Mouse (Mus musculus): ENCODE data around the gene C87436. TPM values are rescaled to one million over a fixed set of nuclear protein-coding genes. Genes with fewer than 3 reads are reported as not detected.
"Not testable (repeated sequence)": the region's sequence is repeated elsewhere in the genome, so short reads cannot be mapped to it uniquely, and the experiment has no call there.

Gene C87436
- polyA plus RNA-seq, 1 experiment from 2014 or later: 19.2 TPM

DNA sequence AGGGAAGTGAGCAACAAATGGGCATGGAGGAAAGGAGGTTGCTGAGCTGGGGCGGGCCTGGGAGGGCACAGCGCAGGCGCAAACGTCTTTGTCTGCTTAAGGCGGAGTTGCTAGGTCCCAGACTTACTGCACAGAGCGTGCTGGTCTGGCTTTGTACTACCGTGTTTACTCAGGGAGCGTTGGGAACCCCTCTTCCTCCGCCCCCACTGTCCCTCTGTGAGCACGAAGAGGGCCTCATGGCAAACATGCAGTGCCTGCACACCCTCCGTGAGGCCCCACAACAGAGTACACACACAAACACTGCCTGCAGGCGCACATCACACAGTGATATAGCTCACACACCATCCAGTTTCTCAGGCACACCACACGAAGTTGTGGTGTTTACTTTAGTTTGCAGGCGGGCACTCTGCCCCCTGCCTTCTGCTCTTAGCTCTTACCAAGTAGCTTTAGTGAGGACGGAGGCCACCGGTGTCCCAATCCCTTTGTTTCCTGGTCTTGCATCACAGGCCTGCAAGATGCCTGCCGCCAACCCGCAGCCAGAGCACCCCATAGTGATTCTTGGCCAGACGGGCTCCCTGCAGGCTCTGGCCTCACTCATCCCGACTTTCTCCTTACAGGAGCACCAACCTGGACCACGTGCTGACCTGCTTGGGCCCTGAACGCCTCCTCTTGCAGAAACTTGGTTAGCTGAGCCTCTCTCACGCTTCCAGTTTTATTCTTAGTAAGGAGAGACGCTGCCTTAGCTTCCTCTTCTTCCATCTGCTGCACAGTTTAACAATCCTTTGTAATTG lies 49.4 kb downstream of the C87436 start:
- no peaks in the 10 kb centered on the region for H3K27me3 ChIP-seq (ENCODE audit: control insufficient read depth, insufficient read depth, low read length)
- peak; percentile 94 for ATAC-seq (ENCODE audit: low FRiP score)
- H3K4me3 ChIP-seq (replicated peaks; ENCODE audit: low read length): peak overlapping the region; percentile 7; the same call in 1 of the 2 replicates
- peak overlapping the region; percentile 46 for H3K4me2 ChIP-seq (replicated peaks)
- peak overlapping the region; percentile 68 for H3K9ac ChIP-seq
- H3K4me1 ChIP-seq (replicated peaks; ENCODE audit: control insufficient read depth, insufficient read depth, low read length): peaks cover 14% of the 10 kb centered on the region
- H3K27ac ChIP-seq: peak overlapping the region; percentile 97
- WGBS: 3% methylated on average over 24 of the region's 24 CpGs
- H3K9me3 ChIP-seq (ENCODE audit: control insufficient read depth, low read length): no peaks in the 10 kb centered on the region
- DNase-seq (ENCODE audit: low spot score): peak; percentile 80
- H3K36me3 ChIP-seq (replicated peaks; ENCODE audit: control insufficient read depth, insufficient read depth): no peaks in the 10 kb centered on the region

- no peak overlapping the region for H3K4me3 ChIP-seq (replicated peaks; ENCODE audit: low read length)
- peak overlapping the region; percentile 97 for H3K27ac ChIP-seq
- WGBS: 25% methylated on average over 3 of the region's 3 CpGs
- H3K4me1 ChIP-seq (replicated peaks; ENCODE audit: control insufficient read depth, insufficient read depth, low read length): peaks cover 14% of the 10 kb centered on the region
- H3K4me2 ChIP-seq (replicated peaks): peak overlapping the region; percentile 46; the same call in 1 of the 2 replicates
- H3K36me3 ChIP-seq (replicated peaks; ENCODE audit: control insufficient read depth, insufficient read depth): no peaks in the 10 kb centered on the region
- H3K27me3 ChIP-seq (ENCODE audit: control insufficient read depth, insufficient read depth, low read length): no peaks in the 10 kb centered on the region
- peak; percentile 54 for DNase-seq (ENCODE audit: low spot score)
- ATAC-seq (ENCODE audit: low FRiP score): peak; percentile 9; the same call in 1 of the 2 replicates
- H3K9me3 ChIP-seq (ENCODE audit: control insufficient read depth, low read length): no peaks in the 10 kb centered on the region
- peak overlapping the region; percentile 68 for H3K9ac ChIP-seq
Observed at GRCm38 (mm10) chr6:86488149-86488485, 49.9 kb downstream of the C87436 start.

DNA sequence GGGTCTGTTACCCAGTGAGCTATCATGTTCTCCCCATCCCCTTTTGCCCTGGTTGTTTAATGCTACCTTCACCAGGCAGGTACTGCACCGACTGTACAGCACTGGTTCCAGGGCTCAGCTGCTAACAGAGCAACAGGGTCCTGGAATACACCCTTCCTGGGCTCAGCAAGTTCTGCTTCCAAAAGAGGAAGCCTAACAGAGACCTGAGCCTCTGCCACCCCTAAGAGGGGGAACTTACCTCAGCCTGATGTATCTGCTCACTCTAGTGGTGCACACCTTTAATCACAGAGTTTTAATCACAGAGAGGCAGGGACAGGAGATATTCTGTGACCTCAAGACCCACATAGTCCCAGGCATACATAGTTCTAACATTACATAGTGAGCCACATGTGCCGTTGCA lies 51.8 kb downstream of the C87436 start:
- ATAC-seq (ENCODE audit: low FRiP score): no peak
- no peaks in the 10 kb centered on the region for H3K27me3 ChIP-seq (ENCODE audit: control insufficient read depth, insufficient read depth, low read length)

DNA sequence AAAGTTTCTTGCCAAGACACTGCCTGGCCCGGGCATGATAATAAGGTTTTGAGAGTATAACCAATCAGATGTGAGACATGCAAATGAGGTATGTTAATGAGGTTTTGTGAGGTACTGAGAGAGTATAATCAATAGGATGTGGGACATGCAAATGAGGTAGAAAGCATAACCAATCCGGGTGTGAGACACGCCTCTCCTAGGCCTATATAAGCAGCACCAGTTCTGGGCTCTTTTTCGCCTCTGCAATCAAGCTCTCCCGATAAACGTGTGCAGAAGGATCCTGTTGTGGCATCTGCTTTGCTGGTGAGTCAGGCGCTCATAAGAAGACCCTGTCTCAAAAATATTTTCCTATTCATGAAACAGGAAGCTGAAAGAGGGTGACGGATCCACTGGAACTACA lies 52.2 kb downstream of the C87436 start:
- H3K9ac ChIP-seq; H3K27ac ChIP-seq; H3K36me3 ChIP-seq (replicated peaks; ENCODE audit: control insufficient read depth, insufficient read depth); H3K9me3 ChIP-seq (ENCODE audit: control insufficient read depth, low read length); H3K4me2 ChIP-seq (replicated peaks); ATAC-seq (ENCODE audit: low FRiP score); DNase-seq (ENCODE audit: low spot score); H3K27me3 ChIP-seq (ENCODE audit: control insufficient read depth, insufficient read depth, low read length); H3K4me3 ChIP-seq (replicated peaks; ENCODE audit: low read length): not testable (repeated sequence)
- 95% methylated on average over 8 of the region's 8 CpGs for WGBS
- H3K4me1 ChIP-seq (replicated peaks; ENCODE audit: control insufficient read depth, insufficient read depth, low read length): peaks cover 14% of the 10 kb centered on the region

More for the DNA sequence above, 51.8 kb downstream of the C87436 start:
- no peak overlapping the region for H3K9ac ChIP-seq
- H3K27ac ChIP-seq: no peak overlapping the region
- no peak for DNase-seq (ENCODE audit: low spot score)
- H3K4me1 ChIP-seq (replicated peaks; ENCODE audit: control insufficient read depth, insufficient read depth, low read length): peaks cover 14% of the 10 kb centered on the region
- no peak overlapping the region for H3K4me2 ChIP-seq (replicated peaks)
- H3K9me3 ChIP-seq (ENCODE audit: control insufficient read depth, low read length): no peaks in the 10 kb centered on the region
- no peaks in the 10 kb centered on the region for H3K36me3 ChIP-seq (replicated peaks; ENCODE audit: control insufficient read depth, insufficient read depth)
- H3K4me3 ChIP-seq (replicated peaks; ENCODE audit: low read length): no peak overlapping the region
- 98% methylated on average over 2 of the region's 2 CpGs for WGBS

DNA sequence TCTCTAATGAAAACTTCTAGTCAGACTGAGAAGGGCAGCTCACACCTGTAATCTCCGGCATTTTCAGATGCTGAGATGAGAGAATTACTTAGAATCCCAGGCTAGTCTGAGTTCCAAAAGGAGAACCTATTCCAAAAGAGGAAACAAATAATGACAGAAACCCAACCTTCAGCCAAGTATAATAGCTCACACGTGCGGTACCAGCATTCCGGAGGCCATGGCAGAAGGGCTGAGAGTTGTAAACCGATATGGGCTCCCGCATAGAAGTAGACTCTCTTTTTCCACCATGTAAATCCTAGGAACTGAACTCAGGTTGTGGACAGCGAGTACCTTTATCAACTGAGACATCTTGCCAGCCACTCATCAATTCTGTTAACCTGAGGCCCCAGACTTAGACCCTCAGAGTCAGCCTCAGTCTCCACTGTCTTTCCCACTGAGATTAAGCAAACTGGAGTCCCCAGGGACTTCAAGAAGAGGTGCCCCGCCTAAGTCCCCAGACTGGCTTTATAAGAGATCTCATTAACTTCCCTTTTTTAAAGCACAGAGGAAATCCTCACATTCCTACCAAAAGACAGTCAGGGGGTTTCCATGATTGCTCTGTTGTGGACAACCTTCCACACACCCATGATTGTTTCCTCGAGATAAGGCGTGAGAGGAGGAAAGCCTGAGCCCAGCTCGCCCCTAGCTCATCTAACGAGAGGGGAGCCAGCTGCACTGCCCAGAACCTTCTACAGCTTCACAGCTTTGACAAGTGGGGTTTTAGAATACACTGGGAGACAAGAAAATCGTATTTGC lies 55.5 kb downstream of the C87436 start:
- no peak for DNase-seq (ENCODE audit: low spot score)
- Histone ChIP-seq H3K9me3 (ENCODE audit: control insufficient read depth, low read length) (no peaks in the 10 kb centered on the region), H3K27me3 (ENCODE audit: control insufficient read depth, insufficient read depth, low read length) (no peaks in the 10 kb centered on the region), H3K9ac (no peak overlapping the region), H3K36me3 (replicated peaks; ENCODE audit: control insufficient read depth, insufficient read depth) (no peaks in the 10 kb centered on the region), H3K27ac (no peak overlapping the region), H3K4me1 (replicated peaks; ENCODE audit: control insufficient read depth, insufficient read depth, low read length) (no peaks in the 10 kb centered on the region), H3K4me2 (replicated peaks) (no peak overlapping the region), H3K4me3 (replicated peaks; ENCODE audit: low read length) (no peak overlapping the region)
- 82% methylated on average over 13 of the region's 13 CpGs for WGBS
- no peak for ATAC-seq (ENCODE audit: low FRiP score)

GRCm38 (mm10) chr6:86494767-86495166 lies 56.6 kb downstream of the C87436 start:
- DNase-seq (ENCODE audit: low spot score): no peak
- H3K9ac ChIP-seq: no peak overlapping the region
- H3K9me3 ChIP-seq (ENCODE audit: control insufficient read depth, low read length): no peaks in the 10 kb centered on the region
- 98% methylated on average over 7 of the region's 7 CpGs for WGBS
- H3K4me1 ChIP-seq (replicated peaks; ENCODE audit: control insufficient read depth, insufficient read depth, low read length): no peaks in the 10 kb centered on the region
- no peak overlapping the region for H3K4me2 ChIP-seq (replicated peaks)
- H3K27ac ChIP-seq: no peak overlapping the region
- no peaks in the 10 kb centered on the region for H3K27me3 ChIP-seq (ENCODE audit: control insufficient read depth, insufficient read depth, low read length)
- H3K4me3 ChIP-seq (replicated peaks; ENCODE audit: low read length): no peak overlapping the region
- ATAC-seq (ENCODE audit: low FRiP score): no peak
- no peaks in the 10 kb centered on the region for H3K36me3 ChIP-seq (replicated peaks; ENCODE audit: control insufficient read depth, insufficient read depth)

DNA sequence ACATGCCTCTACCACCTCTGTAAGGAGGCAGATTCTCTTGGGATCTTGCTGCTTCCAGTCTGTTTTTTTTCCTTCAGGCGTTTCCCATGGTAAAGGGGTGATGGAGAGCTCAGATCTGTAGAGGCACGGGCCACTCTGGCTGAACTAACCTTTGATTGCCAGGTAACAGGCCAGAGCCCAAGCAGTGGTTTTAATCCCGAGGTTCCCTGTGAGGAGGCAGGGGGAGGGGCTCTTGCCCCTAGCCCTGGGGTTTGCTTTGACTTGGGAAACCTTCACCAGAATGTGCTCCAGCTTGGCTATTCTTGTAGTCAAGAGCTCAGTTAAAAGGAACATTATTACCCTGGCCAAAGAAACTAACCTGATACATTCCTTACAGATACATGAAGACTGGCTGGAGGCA lies 57.5 kb downstream of the C87436 start:
- no peak overlapping the region for H3K9ac ChIP-seq
- no peak overlapping the region for H3K4me3 ChIP-seq (replicated peaks; ENCODE audit: low read length)
- H3K4me2 ChIP-seq (replicated peaks): no peak overlapping the region
- H3K9me3 ChIP-seq (ENCODE audit: control insufficient read depth, low read length): no peaks in the 10 kb centered on the region
- H3K27ac ChIP-seq: no peak overlapping the region
- DNase-seq (ENCODE audit: low spot score): no peak
- H3K27me3 ChIP-seq (ENCODE audit: control insufficient read depth, insufficient read depth, low read length): no peaks in the 10 kb centered on the region
- no peak for ATAC-seq (ENCODE audit: low FRiP score)
- no peaks in the 10 kb centered on the region for H3K4me1 ChIP-seq (replicated peaks; ENCODE audit: control insufficient read depth, insufficient read depth, low read length)
- WGBS: 57% methylated on average over 3 of the region's 3 CpGs
- no peaks in the 10 kb centered on the region for H3K36me3 ChIP-seq (replicated peaks; ENCODE audit: control insufficient read depth, insufficient read depth)

GRCm38 (mm10) chr6:86496127-86496526 lies 58.0 kb downstream of the C87436 start:
- H3K4me3 ChIP-seq (replicated peaks; ENCODE audit: low read length): no peak overlapping the region
- H3K4me2 ChIP-seq (replicated peaks): 0 out of 2 replicates have a peak overlapping the region, but pooled peaks have one; percentile 15
- H3K9ac ChIP-seq: no peak overlapping the region
- H3K36me3 ChIP-seq (replicated peaks; ENCODE audit: control insufficient read depth, insufficient read depth): no peaks in the 10 kb centered on the region
- ATAC-seq (ENCODE audit: low FRiP score) (no peak), DNase-seq (ENCODE audit: low spot score) (no peak)
- H3K27ac ChIP-seq: no peak overlapping the region
- H3K9me3 ChIP-seq (ENCODE audit: control insufficient read depth, low read length): no peaks in the 10 kb centered on the region
- WGBS: 80% methylated on average over 8 of the region's 8 CpGs
- no peaks in the 10 kb centered on the region for H3K4me1 ChIP-seq (replicated peaks; ENCODE audit: control insufficient read depth, insufficient read depth, low read length)
- no peaks in the 10 kb centered on the region for H3K27me3 ChIP-seq (ENCODE audit: control insufficient read depth, insufficient read depth, low read length)

DNA sequence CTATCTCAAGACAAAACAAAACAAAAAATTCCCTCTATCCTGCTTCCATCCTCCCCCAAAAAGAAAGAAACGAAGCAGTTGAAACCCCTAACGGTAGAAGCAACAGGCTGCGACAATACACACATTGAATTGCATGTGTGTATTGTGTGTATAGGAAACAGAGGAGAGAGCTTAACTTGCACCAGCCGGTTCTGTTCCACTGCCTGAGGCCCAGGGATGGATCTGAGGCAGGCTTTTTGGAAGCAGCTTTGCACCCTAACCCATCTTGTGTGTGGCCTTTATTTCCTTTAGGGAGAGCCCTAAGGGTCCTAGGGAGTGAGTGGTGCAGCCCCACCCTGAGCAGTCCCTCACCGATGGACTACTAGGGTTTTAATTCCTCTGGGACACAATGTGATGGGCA lies 58.4 kb downstream of the C87436 start:
- DNase-seq (ENCODE audit: low spot score) (no peak), ATAC-seq (ENCODE audit: low FRiP score) (no peak)
- H3K4me2 ChIP-seq (replicated peaks): peak overlapping the region; percentile 15; the same call in 1 of the 2 replicates
- 81% methylated on average over 5 of the region's 5 CpGs for WGBS
- H3K4me3 ChIP-seq (replicated peaks; ENCODE audit: low read length): no peak overlapping the region
- H3K36me3 ChIP-seq (replicated peaks; ENCODE audit: control insufficient read depth, insufficient read depth): no peaks in the 10 kb centered on the region
- H3K9me3 ChIP-seq (ENCODE audit: control insufficient read depth, low read length): no peaks in the 10 kb centered on the region
- no peaks in the 10 kb centered on the region for H3K27me3 ChIP-seq (ENCODE audit: control insufficient read depth, insufficient read depth, low read length)
- peak overlapping the region; percentile 24; the same call in 1 of the 2 replicates for H3K27ac ChIP-seq
- H3K9ac ChIP-seq: no peak overlapping the region
- no peaks in the 10 kb centered on the region for H3K4me1 ChIP-seq (replicated peaks; ENCODE audit: control insufficient read depth, insufficient read depth, low read length)

Measured in hindbrain, embryonic 14.5 days (tissue).